Mouse (Mus musculus) embryo, embryonic 10 days (tissue): ENCODE results near the gene Azin2.

Experiments used
- DNase-seq: peaks from one replicate; pipeline ENCODE4 v3.0.0-alpha.2; 2015; ENCODE audit warnings: low spot score

The Azin2 gene

GRCm38 (mm10) chr4:128935595-128935994, 26.6 kb downstream of the Azin2 start:
- DNase-seq = no peak

- DNase-seq = no peak
Observed at GRCm38 (mm10) chr4:128932783-128933182, 29.5 kb downstream of the Azin2 start.

- DNase-seq = peak; percentile 95
Observed at GRCm38 (mm10) chr4:128924841-128925606, 37.2 kb downstream of the Azin2 start.

GRCm38 (mm10) chr4:128923603-128924002, 38.6 kb downstream of the Azin2 start:
- no peak for DNase-seq

GRCm38 (mm10) chr4:128919106-128919505, 43.1 kb downstream of the Azin2 start:
- no peak for DNase-seq

GRCm38 (mm10) chr4:128918187-128918586, 44.1 kb downstream of the Azin2 start:
- no peak for DNase-seq

- DNase-seq = no peak
Observed at GRCm38 (mm10) chr4:128917756-128918155, 44.5 kb downstream of the Azin2 start.

- DNase-seq = no peak
Observed at GRCm38 (mm10) chr4:128917119-128917518, 45.1 kb downstream of the Azin2 start.

- DNase-seq = peak; percentile 78
Observed at GRCm38 (mm10) chr4:128913794-128914193, 48.4 kb downstream of the Azin2 start.

- no peak for DNase-seq
Observed at GRCm38 (mm10) chr4:128912085-128912484, 50.2 kb downstream of the Azin2 start.

GRCm38 (mm10) chr4:128910276-128911063, 51.8 kb downstream of the Azin2 start:
- DNase-seq = no peak

GRCm38 (mm10) chr4:128909378-128909831, 52.8 kb downstream of the Azin2 start:
- DNase-seq = no peak

GRCm38 (mm10) chr4:128908586-128909377, 53.5 kb downstream of the Azin2 start:
- peak; percentile 86 for DNase-seq

- no peak for DNase-seq
Observed at GRCm38 (mm10) chr4:128907238-128907968, 54.8 kb downstream of the Azin2 start.

- peak; percentile 62 for DNase-seq
Observed at GRCm38 (mm10) chr4:128906757-128907156, 55.5 kb downstream of the Azin2 start.

- no peak for DNase-seq
Observed at GRCm38 (mm10) chr4:128905251-128905650, 57.0 kb downstream of the Azin2 start.

- DNase-seq = peak; percentile 75
Observed at GRCm38 (mm10) chr4:128904035-128904800, 58.0 kb downstream of the Azin2 start.

- no peak for DNase-seq
Observed at GRCm38 (mm10) chr4:128902390-128902789, 59.9 kb downstream of the Azin2 start.

GRCm38 (mm10) chr4:128900484-128900883, 61.8 kb downstream of the Azin2 start:
- no peak for DNase-seq

GRCm38 (mm10) chr4:128899332-128899731, 62.9 kb downstream of the Azin2 start:
- DNase-seq = peak; percentile 70

- peak; percentile 79 for DNase-seq
Observed at GRCm38 (mm10) chr4:128897911-128898421, 64.3 kb downstream of the Azin2 start.
